Mouse (Mus musculus) heart, postnatal 0 days (tissue): Measurements from ENCODE around the gene Arhgef12.

Source experiments
- CTCF ChIP-seq: IDR thresholded peaks from 2 replicates; pipeline ENCODE4 v1.5.1; 2016; ENCODE audit warnings: antibody characterized with exemption, control low read depth, low read depth
- EP300 ChIP-seq: IDR thresholded peaks from 2 replicates; pipeline ENCODE4 v1.6.1; 2016; ENCODE audit warnings: antibody characterized with exemption, low read depth

DNA sequence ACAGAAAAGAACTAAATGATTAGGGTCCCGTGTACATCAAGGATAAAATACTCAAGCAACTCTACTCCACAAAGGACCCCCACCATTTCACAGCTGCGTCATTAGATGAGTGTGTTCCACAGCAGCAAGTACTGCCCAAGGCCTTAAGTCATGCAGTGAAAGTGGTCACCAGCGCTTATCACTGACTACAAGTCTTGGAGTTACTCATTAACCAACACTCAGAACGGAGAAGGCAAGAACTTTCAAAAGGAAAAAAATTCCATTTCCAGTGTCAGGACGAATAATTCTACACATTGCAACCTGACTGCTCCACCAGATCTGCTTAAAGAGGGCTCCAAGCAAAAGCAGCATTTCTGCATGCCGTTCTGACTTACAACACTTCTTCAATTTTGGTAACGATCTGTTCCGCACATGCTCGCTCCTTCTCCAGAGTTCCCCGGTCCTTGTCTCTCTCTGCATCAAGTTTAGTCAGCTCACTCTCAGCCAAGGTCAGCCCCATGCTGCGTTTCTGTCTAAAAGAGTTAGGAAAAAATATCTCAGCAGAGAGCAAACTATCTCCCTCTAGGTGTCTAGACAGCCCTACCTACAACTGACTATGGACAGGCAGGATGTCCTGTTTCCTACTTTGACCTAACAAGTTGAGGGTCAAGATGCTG is 106.3 kb downstream of the Arhgef12 start:
- TF ChIP-seq CTCF (no peak), EP300 (no peak)
